Mouse (Mus musculus) forebrain, embryonic 15.5 days (tissue): ENCODE results near the gene Gng10. TPM values are rescaled to one million over a fixed set of nuclear protein-coding genes. Genes with fewer than 3 reads are reported as not detected.

Source experiments
- ATAC-seq: fragments of 200-750 bp; cut with Nextera tagmentation; replicated peaks from 2 replicates; pipeline ENCODE4 v1.8.0; 2017; ENCODE audit warnings: mild to moderate bottlenecking, moderate TSS enrichment, moderate library complexity
- H3K27ac ChIP-seq: fragments of 300-500 bp; sonication (generic); replicated peaks from 2 replicates; pipeline ENCODE4 v1.5.1; 2015; ENCODE audit warnings: mild to moderate bottlenecking, inconsistent platforms
- H3K27me3 ChIP-seq: fragments of 300-500 bp; sonication (generic); 2 replicates; pipeline ENCODE4 v1.6.1; 2015; ENCODE audit warnings: inconsistent platforms
- H3K36me3 ChIP-seq: fragments of 300-500 bp; sonication (generic); 2 replicates; pipeline ENCODE4 v1.6.1; 2015; ENCODE audit warnings: mild to moderate bottlenecking, inconsistent platforms
- H3K4me1 ChIP-seq: fragments of 300-500 bp; sonication (generic); 2 replicates; pipeline ENCODE4 v1.6.1; 2015; ENCODE audit warnings: inconsistent platforms
- H3K4me2 ChIP-seq: fragments of 300-500 bp; sonication (generic); replicated peaks from 2 replicates; pipeline ENCODE4 v1.6.1; 2015; ENCODE audit warnings: mild to moderate bottlenecking, inconsistent platforms
- H3K4me3 ChIP-seq: fragments of 300-500 bp; sonication (generic); 2 replicates; pipeline ENCODE4 v1.5.1; 2015; ENCODE audit warnings: mild to moderate bottlenecking, inconsistent platforms
- H3K9ac ChIP-seq: fragments of 300-500 bp; sonication (generic); replicated peaks from 2 replicates; pipeline ENCODE4 v1.6.1; 2015; ENCODE audit warnings: mild to moderate bottlenecking, inconsistent platforms
- H3K9me3 ChIP-seq: fragments of 300-500 bp; sonication (generic); 2 replicates; pipeline ENCODE4 v1.6.1; 2016; ENCODE audit warnings: inconsistent platforms
- WGBS: fragments of 180-500 bp; shearing (Covaris S2); methylation state at CpG from one replicate; pipeline ENCODE4 v1.1.7; 2015; ENCODE audit warnings: mixed read lengths; 5-methylcytosine and 5-hydroxymethylcytosine counted together
- polyA plus RNA-seq: library from polyadenylated mRNA; unstranded; fragments of >200 nt; fragmentation: Nextera tagmentation; extraction: Ambion mirVana; gene quantifications from 2 replicates; pipeline ENCODE4 v1.2.1, GENCODE M21; 2015

Gng10 gene
- polyA plus RNA-seq, 1 experiment from 2014 or later, result 207 TPM

- Histone ChIP-seq H3K36me3 (no peaks in the 10 kb centered on the region), H3K9ac (no peak overlapping the region), H3K4me2 (no peak overlapping the region), H3K4me1 (peaks cover 23% of the 10 kb centered on the region), H3K27me3 (no peaks in the 10 kb centered on the region), H3K27ac (no peak overlapping the region), H3K9me3 (no peaks in the 10 kb centered on the region), H3K4me3 (no peak overlapping the region)
- no peak for ATAC-seq
- 2% methylated on average over 2 of the region's 2 CpGs for WGBS
Observed at GRCm38 (mm10) chr4:59000614-59001013, 34.3 kb upstream of the Gng10 start.

- Histone ChIP-seq H3K4me1 (peaks cover 22% of the 10 kb centered on the region), H3K4me3 (peak within 1 kb of the TSS; percentile 79), H3K27ac (peak within 1 kb of the TSS; percentile 94), H3K36me3 (no peaks in the 10 kb centered on the region), H3K4me2 (peak within 1 kb of the TSS; percentile 67), H3K27me3 (no peaks in the 10 kb centered on the region), H3K9me3 (no peaks in the 10 kb centered on the region), H3K9ac (peak within 1 kb of the TSS; percentile 90)
- ATAC-seq, result peak; percentile 100
- under 1% methylated on average over 70 of the region's 89 CpGs for WGBS
Observed at GRCm38 (mm10) chr4:59002948-59003805, 31.7 kb upstream of the Gng10 start, which contains the start of gene Gm20503. Gene Gm20503 (plus strand): TSS chr4:59003210.

GRCm38 (mm10) chr4:59003806-59004200 is 31.1 kb upstream of the Gng10 start:
- Histone ChIP-seq H3K36me3 (no peaks in the 10 kb centered on the region), H3K4me1 (peaks cover 20% of the 10 kb centered on the region), H3K9me3 (no peaks in the 10 kb centered on the region), H3K4me2 (peak overlapping the region; percentile 67), H3K27me3 (no peaks in the 10 kb centered on the region), H3K27ac (no peak overlapping the region), H3K4me3 (peak overlapping the region; percentile 79), H3K9ac (peak overlapping the region; percentile 90)
- ATAC-seq, result no peak
- 33% methylated on average over 7 of the region's 7 CpGs for WGBS

GRCm38 (mm10) chr4:59006211-59006610 is 28.7 kb upstream of the Gng10 start:
- H3K4me2 ChIP-seq, result no peak overlapping the region
- H3K27ac ChIP-seq, result no peak overlapping the region
- no peaks in the 10 kb centered on the region for H3K9me3 ChIP-seq
- H3K27me3 ChIP-seq, result no peaks in the 10 kb centered on the region
- H3K4me3 ChIP-seq, result no peak overlapping the region
- WGBS, result 73% methylated on average over 8 of the region's 8 CpGs
- peaks cover 20% of the 10 kb centered on the region for H3K4me1 ChIP-seq
- H3K9ac ChIP-seq, result no peak overlapping the region
- ATAC-seq, result no peak
- H3K36me3 ChIP-seq, result no peaks in the 10 kb centered on the region

- Histone ChIP-seq H3K4me1 (peaks cover 20% of the 10 kb centered on the region), H3K4me3 (no peak overlapping the region), H3K27ac (no peak overlapping the region), H3K4me2 (no peak overlapping the region), H3K9ac (no peak overlapping the region), H3K9me3 (no peaks in the 10 kb centered on the region), H3K27me3 (no peaks in the 10 kb centered on the region), H3K36me3 (no peaks in the 10 kb centered on the region)
- ATAC-seq, result no peak
- WGBS, result 82% methylated on average over 6 of the region's 6 CpGs
Observed at GRCm38 (mm10) chr4:59007016-59007415, 27.9 kb upstream of the Gng10 start.

- H3K4me2 ChIP-seq, result no peak overlapping the region
- no peak overlapping the region for H3K27ac ChIP-seq
- H3K4me3 ChIP-seq, result no peak overlapping the region
- no peaks in the 10 kb centered on the region for H3K36me3 ChIP-seq
- no peaks in the 10 kb centered on the region for H3K9me3 ChIP-seq
- 85% methylated on average over 5 of the region's 5 CpGs for WGBS
- no peak overlapping the region for H3K9ac ChIP-seq
- H3K27me3 ChIP-seq, result no peaks in the 10 kb centered on the region
- ATAC-seq, result no peak
- peaks cover 15% of the 10 kb centered on the region for H3K4me1 ChIP-seq
Observed at GRCm38 (mm10) chr4:59007974-59008373, 26.9 kb upstream of the Gng10 start.

GRCm38 (mm10) chr4:59009186-59009585 is 25.7 kb upstream of the Gng10 start:
- Histone ChIP-seq H3K27me3 (no peaks in the 10 kb centered on the region), H3K27ac (no peak overlapping the region), H3K9me3 (no peaks in the 10 kb centered on the region), H3K4me3 (no peak overlapping the region), H3K4me2 (no peak overlapping the region), H3K36me3 (no peaks in the 10 kb centered on the region), H3K4me1 (peaks cover 8% of the 10 kb centered on the region), H3K9ac (no peak overlapping the region)
- no peak for ATAC-seq
- 93% methylated on average over 7 of the region's 7 CpGs for WGBS

GRCm38 (mm10) chr4:59009696-59010095 is 25.2 kb upstream of the Gng10 start:
- Histone ChIP-seq H3K9ac (no peak overlapping the region), H3K36me3 (no peaks in the 10 kb centered on the region), H3K4me1 (peaks cover 2% of the 10 kb centered on the region; the same call in 1 of the 2 replicates), H3K9me3 (no peaks in the 10 kb centered on the region), H3K27ac (no peak overlapping the region), H3K4me3 (no peak overlapping the region), H3K27me3 (no peaks in the 10 kb centered on the region), H3K4me2 (no peak overlapping the region)
- no peak for ATAC-seq
- 67% methylated on average over 4 of the region's 4 CpGs for WGBS

- no peak overlapping the region for H3K9ac ChIP-seq
- H3K9me3 ChIP-seq, result no peaks in the 10 kb centered on the region
- H3K4me1 ChIP-seq, result no peaks in the 10 kb centered on the region
- no peak overlapping the region for H3K4me3 ChIP-seq
- no peak overlapping the region for H3K27ac ChIP-seq
- no peak overlapping the region for H3K4me2 ChIP-seq
- no peaks in the 10 kb centered on the region for H3K36me3 ChIP-seq
- WGBS, result 81% methylated on average over 3 of the region's 3 CpGs
- ATAC-seq, result no peak
- H3K27me3 ChIP-seq, result no peaks in the 10 kb centered on the region
Observed at GRCm38 (mm10) chr4:59011446-59011845, 23.4 kb upstream of the Gng10 start.

- no peaks in the 10 kb centered on the region for H3K9me3 ChIP-seq
- ATAC-seq, result no peak
- H3K27me3 ChIP-seq, result no peaks in the 10 kb centered on the region
- 89% methylated on average over 3 of the region's 3 CpGs for WGBS
- no peaks in the 10 kb centered on the region for H3K4me1 ChIP-seq
- no peak overlapping the region for H3K27ac ChIP-seq
- H3K36me3 ChIP-seq, result no peaks in the 10 kb centered on the region
- no peak overlapping the region for H3K9ac ChIP-seq
- H3K4me3 ChIP-seq, result no peak overlapping the region
- H3K4me2 ChIP-seq, result no peak overlapping the region
Observed at GRCm38 (mm10) chr4:59015181-59015580, 19.7 kb upstream of the Gng10 start.

- 92% methylated on average over 2 of the region's 2 CpGs for WGBS
- Histone ChIP-seq H3K9ac (no peak overlapping the region), H3K4me3 (no peak overlapping the region), H3K4me2 (no peak overlapping the region), H3K27ac (no peak overlapping the region), H3K9me3 (no peaks in the 10 kb centered on the region), H3K36me3 (peaks cover 9% of the 10 kb centered on the region), H3K27me3 (no peaks in the 10 kb centered on the region), H3K4me1 (no peaks in the 10 kb centered on the region)
- ATAC-seq, result no peak
Observed at GRCm38 (mm10) chr4:59016922-59017321, 18.0 kb upstream of the Gng10 start.

GRCm38 (mm10) chr4:59034325-59034917 is 467 bp upstream of the Gng10 start:
- ATAC-seq, result peak; percentile 31; the same call in 1 of the 2 replicates
- Histone ChIP-seq H3K9me3 (no peaks in the 10 kb centered on the region), H3K9ac (peak overlapping the region; percentile 94), H3K4me2 (peak overlapping the region; percentile 55), H3K27me3 (no peaks in the 10 kb centered on the region), H3K4me3 (peak overlapping the region; percentile 89), H3K36me3 (no peaks in the 10 kb centered on the region), H3K27ac (peak overlapping the region; percentile 95), H3K4me1 (peaks cover 18% of the 10 kb centered on the region)
- WGBS, result 68% methylated on average over 10 of the region's 10 CpGs
